Mouse (Mus musculus) layer of hippocampus, postnatal 36 days (tissue): ENCODE measurements around the gene Sos2. TPM values are rescaled to one million over a fixed set of nuclear protein-coding genes. Genes with fewer than 3 reads are reported as not detected.
"Not testable (repeated sequence)": the region's sequence is repeated elsewhere in the genome, so short reads cannot be mapped to it uniquely, and the experiment has no call there.

ENCODE experiments used
- DNase-seq, 2 experiments: peaks; one replicate each; pipeline ENCODE4 v3.0.0; 2022
- total RNA-seq, 2 experiments: library from RNA; stranded (reverse); gene quantifications; 2 replicates each; pipeline ENCODE4 v1.2.3; 2021

Gene Sos2
- total RNA-seq, 2 experiments from 2014 or later = 33.9 to 35.4 TPM

- DNase-seq = no peak
These were observed 6.8 kb downstream of the Sos2 start for GRCm38 (mm10) chr12:69674576-69675537.

- no peak for DNase-seq
These were observed 7.5 kb downstream of the Sos2 start for GRCm38 (mm10) chr12:69674176-69674575.

- no peak for DNase-seq
These were observed 14.9 kb downstream of the Sos2 start for GRCm38 (mm10) chr12:69666721-69667120.

GRCm38 (mm10) chr12:69661658-69662057, 20.0 kb downstream of the Sos2 start:
- DNase-seq = no peak

DNA sequence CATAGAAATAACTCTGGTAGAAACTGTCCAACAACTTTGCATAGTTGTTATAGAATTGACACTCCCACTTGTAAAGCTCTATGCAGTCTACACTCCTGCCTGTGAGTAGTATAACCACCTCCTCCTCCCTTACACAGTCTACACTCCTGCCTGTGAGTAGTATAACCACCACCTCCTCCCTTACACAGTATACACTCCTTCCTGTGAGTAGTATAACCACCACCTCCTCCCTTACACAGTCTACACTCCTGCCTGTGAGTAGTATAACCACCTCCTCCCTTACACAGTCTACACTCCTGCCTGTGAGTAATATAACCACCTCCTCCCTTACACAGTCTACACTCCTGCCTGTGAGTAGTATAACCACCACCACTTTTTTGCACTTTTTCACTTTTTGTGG, 27.7 kb downstream of the Sos2 start:
- DNase-seq = not testable (repeated sequence)

DNA sequence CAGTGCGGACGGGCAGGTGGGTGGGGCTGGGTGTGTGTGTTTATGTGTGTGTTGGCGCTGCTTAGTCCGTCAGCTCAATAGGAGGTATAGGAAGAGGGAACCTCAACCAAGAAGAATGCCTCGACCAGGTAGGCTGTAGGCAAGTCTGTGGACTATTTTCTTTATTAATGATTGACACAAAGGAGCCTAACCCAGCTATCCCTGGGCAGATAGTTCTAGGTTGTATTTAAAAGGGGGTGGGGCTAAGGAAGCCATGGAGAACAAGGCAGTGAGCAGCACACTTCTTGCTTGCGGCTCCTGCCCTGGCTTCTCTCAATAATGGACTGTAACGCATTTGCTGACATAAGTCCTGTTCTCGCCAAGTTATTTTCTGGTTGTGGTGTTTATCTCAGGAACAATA, 32.1 kb downstream of the Sos2 start:
- no peak for DNase-seq

DNA sequence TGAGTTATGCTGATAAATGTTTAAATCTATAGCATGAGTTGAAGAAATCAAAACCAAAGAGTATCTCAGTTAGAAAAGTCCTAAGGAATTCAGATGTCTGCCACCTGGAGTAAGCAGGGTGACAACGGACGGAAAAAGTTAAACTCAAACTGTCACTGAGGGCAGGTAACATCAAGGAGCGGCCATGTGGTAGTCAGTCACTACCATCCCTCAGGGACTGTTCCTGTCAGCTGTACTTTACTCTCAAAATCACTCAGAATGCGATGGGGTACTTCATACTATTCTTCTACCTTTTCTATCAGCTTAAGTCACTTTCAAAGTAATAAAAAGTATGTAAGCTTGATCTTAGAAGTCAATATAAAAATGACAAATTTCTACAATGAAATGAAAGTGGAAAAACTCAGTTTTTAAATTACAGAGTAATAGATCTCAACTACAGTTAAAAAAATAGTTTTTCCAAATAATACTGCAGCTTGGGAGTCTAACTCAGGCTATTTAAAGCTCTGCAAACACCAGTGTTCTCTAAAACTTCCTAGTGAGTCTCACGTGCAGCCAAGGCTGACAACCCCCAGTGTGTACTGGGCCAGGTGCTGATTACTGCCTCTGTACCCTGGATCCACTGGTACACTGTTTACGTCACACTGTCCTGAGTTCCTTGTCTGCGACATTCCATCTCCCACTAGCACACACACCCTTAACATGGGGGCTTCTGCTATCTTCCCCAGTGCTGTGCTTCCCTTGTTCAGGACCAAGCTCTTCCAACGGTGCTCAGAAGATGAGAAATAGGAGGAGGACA, 35.6 kb downstream of the Sos2 start:
- DNase-seq = no peak

DNA sequence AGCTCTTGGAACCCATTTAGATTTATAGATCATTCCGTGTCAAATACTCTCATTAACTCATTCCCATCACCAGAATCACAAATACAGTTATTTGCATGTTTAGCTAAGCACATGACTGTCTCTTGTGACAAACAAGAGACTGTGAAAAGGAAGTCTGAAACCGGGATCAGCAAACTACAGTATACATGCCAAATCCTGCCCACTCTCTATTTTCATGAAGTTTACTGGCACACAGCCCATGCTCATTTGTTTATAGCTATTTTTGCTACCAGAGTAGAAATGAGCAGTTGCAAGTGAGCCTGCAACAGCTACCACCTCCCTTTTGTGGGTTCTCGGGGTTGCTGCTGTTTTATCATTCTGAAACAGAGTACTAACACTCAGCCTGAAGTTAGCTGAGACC, 36.8 kb downstream of the Sos2 start:
- DNase-seq = peak; percentile 24 to 50

- DNase-seq = no peak
These were observed 38.8 kb downstream of the Sos2 start for GRCm38 (mm10) chr12:69642877-69643276.

GRCm38 (mm10) chr12:69634761-69635160, 46.9 kb downstream of the Sos2 start:
- DNase-seq = no peak

DNA sequence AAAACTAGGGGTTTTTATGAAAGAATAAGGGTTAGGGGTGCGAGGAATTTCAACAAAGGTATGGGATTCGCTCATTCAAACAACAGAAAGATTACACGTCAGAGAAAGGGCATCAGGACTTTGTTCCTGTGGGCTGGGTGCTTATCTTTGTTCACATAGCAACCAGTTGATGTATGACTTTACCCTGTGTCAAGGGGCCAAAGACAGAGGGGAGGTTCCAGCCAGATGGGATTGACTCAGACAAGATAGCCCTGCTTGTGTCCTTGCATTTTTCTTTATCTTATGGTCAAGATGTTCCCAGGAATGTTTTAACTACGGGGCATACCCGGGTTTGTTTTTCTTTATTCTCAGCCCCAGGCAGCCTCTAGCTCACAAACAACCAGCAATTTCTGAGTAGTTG, 63.1 kb downstream of the Sos2 start:
- not testable (repeated sequence) for DNase-seq

DNA sequence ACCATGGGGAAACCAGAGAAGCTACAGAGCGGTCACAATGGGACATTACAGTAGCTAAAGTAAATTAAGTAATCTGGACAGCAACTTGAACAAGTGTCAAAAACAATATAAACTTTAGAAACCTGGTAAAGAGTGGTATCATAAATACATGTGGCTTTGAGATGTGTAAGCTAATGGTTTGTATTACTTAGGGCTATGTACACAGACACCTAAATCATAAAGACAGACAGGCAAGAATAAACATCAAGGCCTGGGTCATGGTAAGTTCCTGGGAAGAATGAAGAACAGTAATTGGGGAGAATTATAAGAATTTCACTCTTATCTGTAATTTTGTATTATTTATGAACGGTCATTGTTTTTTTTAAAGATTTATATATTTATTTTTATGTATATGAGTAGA, 77.3 kb downstream of the Sos2 start:
- no peak for DNase-seq

GRCm38 (mm10) chr12:69597446-69597845, 84.2 kb downstream of the Sos2 start:
- no peak for DNase-seq

DNA sequence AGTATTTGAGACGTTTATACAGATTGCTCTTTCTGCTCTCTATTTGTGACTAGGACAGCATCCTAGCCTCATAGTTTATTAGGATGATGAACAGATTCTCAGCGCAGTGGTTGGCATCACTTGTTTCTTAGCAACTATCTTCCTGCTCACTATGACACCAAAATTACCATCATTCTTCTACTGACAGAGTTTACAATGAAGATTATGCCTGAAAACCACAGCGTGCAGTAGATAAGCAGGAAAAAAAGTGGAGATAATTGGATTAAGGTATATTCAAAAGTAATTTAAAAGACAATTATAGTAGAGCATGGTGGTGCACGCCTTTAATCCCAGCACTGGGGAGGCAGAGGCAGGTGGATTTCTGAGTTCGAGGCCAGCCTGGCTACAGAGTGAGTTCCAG, 88.5 kb downstream of the Sos2 start:
- no peak for DNase-seq

GRCm38 (mm10) chr12:69583270-69583629, 98.4 kb downstream of the Sos2 start:
- DNase-seq = no peak

- peak; percentile 85 for DNase-seq
These were observed 98.9 kb downstream of the Sos2 start, which contains the start of gene Vcpkmt for GRCm38 (mm10) chr12:69582613-69583269. Gene Vcpkmt, minus strand, starts transcription at chr12:69583028.

- DNase-seq = no peak
These were observed 99.4 kb downstream of the Sos2 start for GRCm38 (mm10) chr12:69582216-69582612.

- DNase-seq = no peak
These were observed 102.0 kb downstream of the Sos2 start for GRCm38 (mm10) chr12:69579623-69580022.

DNA sequence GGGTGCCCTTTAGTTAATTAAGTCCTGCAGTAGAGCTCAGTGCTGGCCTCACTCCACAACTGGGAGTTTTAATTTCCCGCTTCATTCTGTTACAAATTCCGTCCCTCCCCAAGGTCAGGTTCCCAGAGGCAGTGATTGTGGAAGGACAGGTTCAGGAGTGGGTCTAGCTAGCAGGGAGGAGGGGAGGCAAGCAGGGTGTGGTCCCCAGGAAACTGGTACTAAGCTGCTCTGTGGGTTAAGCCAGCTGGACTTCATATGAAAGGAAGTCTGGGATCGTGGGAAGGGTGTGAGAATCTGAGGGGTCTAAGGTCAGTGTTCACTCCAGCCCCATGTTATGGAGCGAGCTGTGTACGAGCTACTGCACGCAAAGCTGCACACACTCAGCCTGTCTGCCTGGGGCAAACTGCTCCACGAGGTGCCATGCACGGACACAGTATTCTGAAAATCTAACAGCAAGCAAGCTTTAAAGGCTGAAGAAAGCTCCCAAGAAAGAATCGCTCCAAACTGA, 105.5 kb downstream of the Sos2 start:
- no peak for DNase-seq

GRCm38 (mm10) chr12:69573916-69574881, 107.5 kb downstream of the Sos2 start:
- peak; percentile 37 to 69 for DNase-seq

- DNase-seq = no peak
These were observed 108.4 kb downstream of the Sos2 start for GRCm38 (mm10) chr12:69573271-69573670.
